Mouse (Mus musculus) testis, postnatal 14 days (tissue): Measurements from ENCODE around the gene Vps51.
"Not testable (repeated sequence)": the region's sequence is repeated elsewhere in the genome, so short reads cannot be mapped to it uniquely, and the experiment has no call there.

Experiments used
- DNase-seq: peaks from one replicate; pipeline ENCODE4 v3.0.0; 2021; ENCODE audit warnings: low spot score

The Vps51 gene

GRCm38 (mm10) chr19:6047899-6048166, 29.2 kb downstream of the Vps51 start:
- DNase-seq = no peak

GRCm38 (mm10) chr19:6047154-6047898, 29.7 kb downstream of the Vps51 start:
- no peak for DNase-seq

- peak; percentile 91 for DNase-seq
Measured at GRCm38 (mm10) chr19:6046294-6047153, 30.5 kb downstream of the Vps51 start, which contains the start of gene Syvn1. TSS of gene Syvn1 (plus strand) at chr19:6046576.

GRCm38 (mm10) chr19:6045366-6046293, 31.4 kb downstream of the Vps51 start:
- no peak for DNase-seq

GRCm38 (mm10) chr19:6044102-6044501, 32.9 kb downstream of the Vps51 start:
- not testable (repeated sequence) for DNase-seq

- no peak for DNase-seq
Measured at GRCm38 (mm10) chr19:6042293-6042692, 34.7 kb downstream of the Vps51 start.

GRCm38 (mm10) chr19:6040002-6040401, 37.0 kb downstream of the Vps51 start:
- no peak for DNase-seq

- no peak for DNase-seq
Measured at GRCm38 (mm10) chr19:6038326-6038725, 38.7 kb downstream of the Vps51 start.

GRCm38 (mm10) chr19:6037695-6038094, 39.3 kb downstream of the Vps51 start:
- no peak for DNase-seq

GRCm38 (mm10) chr19:6035966-6036585, 41.0 kb downstream of the Vps51 start:
- DNase-seq = no peak

GRCm38 (mm10) chr19:6030520-6031280, 46.3 kb downstream of the Vps51 start:
- DNase-seq = no peak

GRCm38 (mm10) chr19:6029426-6029825, 47.6 kb downstream of the Vps51 start:
- DNase-seq = no peak

GRCm38 (mm10) chr19:6028991-6029390, 48.0 kb downstream of the Vps51 start:
- no peak for DNase-seq

GRCm38 (mm10) chr19:6023930-6024329, 53.1 kb downstream of the Vps51 start:
- DNase-seq = peak; percentile 71

GRCm38 (mm10) chr19:6023059-6023458, 54.0 kb downstream of the Vps51 start:
- DNase-seq = no peak

- no peak for DNase-seq
Measured at GRCm38 (mm10) chr19:6020276-6020675, 56.8 kb downstream of the Vps51 start.

- peak; percentile 66 for DNase-seq
Measured at GRCm38 (mm10) chr19:6018142-6019089, 58.6 kb downstream of the Vps51 start.
